In genomic region chr15:92597011-92597780, GRCm38 (mm10) we compare ENCODE assay signal across 8 mouse cellular contexts.
DNase-seq lines count a peak whose midpoint lies in the region; ATAC-seq lines count a peak whose summit lies in the region.

No protein-coding gene starts in this region.

- H3K4me2 ChIP-seq in intestine, embryonic 15.5 days (replicated peaks), result peak overlapping the region; percentile 56

- H3K27ac ChIP-seq in intestine, embryonic 15.5 days, result no peak overlapping the region

- no peak overlapping the region for H3K9ac ChIP-seq in intestine, embryonic 15.5 days

- H3K9me3 ChIP-seq in intestine, embryonic 15.5 days, result no peaks in the 10 kb centered on the region

- H3K4me3 ChIP-seq in intestine, embryonic 15.5 days (replicated peaks), result peak overlapping the region; percentile 19

- peak; percentile 13 for DNase-seq in adrenal gland, postnatal 10 days
- no peak for DNase-seq in adrenal gland, postnatal 36 days
- peak; percentile 28 for DNase-seq in right cerebral cortex, adult 18-20 months
- no peak for DNase-seq in right cerebral cortex, postnatal 25 days
- DNase-seq in mesoderm, embryonic 11.5 days (ENCODE audit: low read depth, low spot score), result peak; percentile 65
- no peak for DNase-seq in spleen, postnatal 36 days (ENCODE audit: low spot score in 2 of 2)
- DNase-seq in adrenal gland, postnatal 4 days (ENCODE audit: low spot score in 2 of 2), result no peak

- ATAC-seq in intestine, embryonic 15.5 days, result peak; percentile 49; the same call in 1 of the 2 replicates

- H3K27me3 ChIP-seq in intestine, embryonic 15.5 days (replicated peaks), result no peaks in the 10 kb centered on the region

- WGBS in intestine, embryonic 15.5 days, result 2% methylated on average over 20 of the region's 20 CpGs

- no peaks in the 10 kb centered on the region for H3K36me3 ChIP-seq in intestine, embryonic 15.5 days

- peaks cover 5% of the 10 kb centered on the region; the same call in 1 of the 2 replicates for H3K4me1 ChIP-seq in intestine, embryonic 15.5 days (replicated peaks)

Comparison
In these comparisons a context has a peak if more than half of its experiments do, and no peak if none do; other contexts are left out.
1. DNase-seq: peak in adrenal gland, postnatal 10 days (single experiment), right cerebral cortex, adult 18-20 months (single experiment) and mesoderm, embryonic 11.5 days (single experiment); none in adrenal gland, postnatal 36 days (0 of 2), right cerebral cortex, postnatal 25 days (single experiment), spleen, postnatal 36 days (0 of 2) and adrenal gland, postnatal 4 days (0 of 2).